Mouse (Mus musculus) telencephalon, adult 2 months (tissue): ENCODE measurements around the gene Fam131a.

Source experiments
- DNase-seq: peaks from one replicate; pipeline ENCODE4 v3.0.0-alpha.2; 2011; ENCODE audit warnings: low read depth, low spot score

The Fam131a gene

DNA sequence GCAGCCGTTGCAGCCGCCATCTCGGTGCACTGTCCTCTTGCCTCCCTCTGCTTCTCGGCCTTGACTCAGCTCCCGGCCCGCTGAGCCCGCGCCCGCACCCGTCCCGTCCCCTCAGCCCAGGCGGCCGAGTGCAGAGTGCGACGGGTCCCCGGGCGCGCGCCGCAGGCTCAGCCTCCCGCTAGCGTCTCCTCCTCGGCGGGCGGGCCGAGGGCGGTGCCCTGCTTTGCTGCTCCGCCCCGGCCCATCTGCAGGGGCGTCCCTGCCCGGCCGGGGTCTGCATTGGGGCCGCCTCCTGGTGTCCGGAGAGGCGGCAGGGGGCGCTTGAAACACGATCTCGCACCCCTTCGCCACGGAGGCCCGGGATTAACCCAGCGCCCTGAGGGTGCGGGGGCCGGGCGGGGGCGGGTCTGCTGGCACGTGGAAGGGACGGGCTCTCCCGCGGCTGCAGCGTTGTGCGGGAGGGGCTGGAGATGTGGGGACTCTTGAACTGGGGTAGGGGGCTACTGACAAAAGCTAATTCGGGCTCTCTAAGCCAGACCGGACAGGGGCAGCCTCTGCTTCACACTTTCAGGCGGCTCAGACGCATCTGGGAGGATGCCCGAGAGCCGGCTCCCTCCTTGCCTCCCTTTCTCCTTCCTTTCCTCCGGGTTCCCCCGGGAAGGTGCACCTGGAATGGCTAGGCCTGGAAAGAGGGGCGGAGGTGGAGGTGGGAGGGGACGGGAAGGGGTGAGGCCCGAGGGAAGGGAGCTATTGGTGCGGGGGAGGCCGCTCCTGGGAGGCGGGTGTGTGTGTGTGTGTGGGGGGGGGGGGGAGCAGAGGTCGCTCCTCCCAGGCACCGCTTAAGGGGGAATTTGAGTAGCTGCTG is 23.2 kb downstream of the Fam131a start:
- no peak for DNase-seq

DNA sequence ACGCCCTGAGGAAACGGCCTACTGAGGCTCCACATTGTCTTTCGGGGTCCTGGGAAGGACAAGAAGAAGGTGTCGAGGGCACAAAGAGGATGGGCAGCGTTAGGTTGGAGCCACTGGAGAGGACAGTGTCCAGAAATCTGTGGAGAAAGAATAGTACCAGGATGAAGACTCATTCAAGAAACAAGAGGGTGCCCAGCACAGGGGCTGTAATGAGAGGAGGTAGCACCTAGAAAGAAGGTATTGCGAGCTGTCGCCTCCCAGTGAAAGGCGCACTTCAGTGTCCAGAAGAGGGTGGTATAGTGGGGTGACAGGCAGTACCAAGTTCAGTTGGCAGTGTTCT is 23.8 kb downstream of the Fam131a start:
- DNase-seq = no peak

DNA sequence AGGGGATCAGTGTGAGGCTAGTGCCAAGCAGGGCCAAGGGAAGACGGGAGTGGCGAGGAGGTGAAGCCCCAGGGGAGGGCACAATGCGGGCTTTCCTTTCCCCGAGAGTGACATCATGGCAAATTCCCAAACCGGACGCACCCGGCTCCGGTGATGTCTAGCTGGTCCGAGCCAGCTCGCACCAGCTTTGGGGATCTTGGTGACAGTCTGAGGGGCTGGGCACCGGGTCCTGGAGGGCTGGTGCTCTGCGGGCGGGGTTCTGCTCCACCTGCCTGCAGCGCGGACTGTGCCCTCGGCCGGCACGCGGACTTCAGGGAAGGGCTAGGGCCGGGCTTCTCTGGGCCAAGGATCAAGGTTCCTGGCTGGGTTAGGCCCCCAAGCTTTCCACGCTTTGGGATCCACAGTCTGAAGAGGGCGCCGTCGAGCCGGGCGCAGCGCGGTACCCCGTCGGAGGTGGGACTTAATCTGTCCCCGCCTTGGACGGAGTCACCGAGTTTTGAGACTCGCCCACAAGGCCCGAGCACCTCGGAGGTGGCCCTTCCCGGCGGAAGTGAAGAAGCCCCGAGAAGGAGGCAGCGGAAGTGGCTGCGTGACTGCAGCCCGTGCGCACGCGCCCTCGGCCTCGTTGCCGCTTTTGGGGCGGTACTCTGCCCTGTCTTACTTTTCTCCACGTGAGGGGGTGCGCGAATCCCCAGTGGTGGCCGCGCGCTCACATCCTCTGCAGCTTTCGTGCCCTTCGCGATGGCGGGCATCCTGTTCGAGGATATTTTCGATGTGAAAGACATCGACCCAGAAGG is 24.3 kb downstream of the Fam131a start, which contains the start of the genes Polr2h and Clcn2:
TSS of gene Polr2h (plus strand) at position 485 of the 797 bp plus-strand sequence.
TSS of gene Clcn2 (minus strand) at position 566 of the 797 bp plus-strand sequence.
- peak; percentile 98 for DNase-seq

DNA sequence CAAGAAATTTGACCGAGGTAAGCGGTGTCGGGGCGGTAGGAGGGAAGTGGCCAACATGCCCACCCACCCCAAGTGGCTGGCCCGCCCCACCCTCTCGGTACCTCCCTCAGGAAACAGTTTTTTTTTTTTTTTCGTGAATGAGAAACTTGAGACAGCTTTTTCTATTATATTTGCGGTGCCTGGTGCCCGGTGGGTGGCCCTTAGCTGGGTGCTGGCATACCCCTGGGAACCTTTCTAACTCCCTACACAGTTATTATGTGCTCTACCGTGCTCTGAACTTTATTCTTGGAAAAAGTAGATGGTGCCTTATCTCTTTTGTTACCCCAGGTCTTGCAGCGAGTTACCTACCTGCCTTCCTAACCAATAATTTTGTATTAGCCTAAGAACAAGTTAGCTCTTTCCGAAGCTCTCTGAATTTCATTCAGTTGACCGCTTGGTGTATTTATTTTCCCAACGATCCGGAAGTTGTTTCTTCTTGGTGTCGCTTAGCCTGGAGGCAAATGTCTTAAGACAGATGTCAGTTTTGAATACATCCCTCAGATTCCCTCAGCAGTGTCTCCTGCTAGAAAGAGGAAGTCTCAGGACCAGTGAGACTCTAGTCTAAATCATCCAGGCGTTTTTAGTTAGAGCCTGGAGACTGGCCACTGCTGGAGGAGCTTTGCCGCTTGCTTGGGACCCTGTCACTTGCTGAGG is 25.1 kb downstream of the Fam131a start:
- no peak for DNase-seq

DNA sequence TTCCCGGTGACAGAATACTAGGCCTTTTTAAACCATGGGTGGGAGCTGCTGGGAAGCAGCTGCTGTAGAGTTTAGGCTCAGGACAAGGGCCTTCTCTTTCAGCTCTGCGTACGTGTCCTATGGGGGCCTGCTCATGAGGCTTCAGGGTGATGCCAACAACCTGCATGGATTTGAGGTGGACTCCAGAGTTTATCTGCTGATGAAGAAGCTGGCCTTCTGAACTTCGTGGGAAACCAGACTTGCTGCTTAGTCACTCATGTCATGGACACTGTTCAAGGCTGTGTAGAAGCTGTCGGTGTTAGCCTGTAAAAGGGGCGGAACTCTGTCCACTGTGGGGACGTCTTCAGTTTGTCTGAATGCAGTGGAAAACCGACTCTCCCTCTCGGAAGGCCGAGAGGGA is 28.8 kb downstream of the Fam131a start:
- no peak for DNase-seq

DNA sequence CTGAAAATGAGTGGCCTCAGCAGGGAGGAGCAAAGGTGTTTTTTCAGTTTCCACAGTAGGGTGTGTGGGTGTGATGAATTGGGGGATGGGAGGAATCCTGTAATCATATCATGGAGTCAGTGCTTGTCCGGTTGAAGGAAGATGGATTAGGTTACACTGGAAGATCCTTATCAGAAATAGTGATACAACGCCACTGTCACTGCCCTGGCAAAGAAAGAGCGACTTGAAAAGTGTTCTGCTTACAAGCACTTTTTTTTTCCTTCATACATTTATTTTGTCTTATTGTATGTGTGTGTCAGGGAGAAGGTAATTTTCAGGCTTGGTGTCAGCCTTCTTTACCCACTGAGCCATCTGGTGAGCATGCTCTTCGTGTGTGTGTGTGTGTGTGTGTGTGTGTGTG is 29.7 kb downstream of the Fam131a start:
- DNase-seq = no peak

DNA sequence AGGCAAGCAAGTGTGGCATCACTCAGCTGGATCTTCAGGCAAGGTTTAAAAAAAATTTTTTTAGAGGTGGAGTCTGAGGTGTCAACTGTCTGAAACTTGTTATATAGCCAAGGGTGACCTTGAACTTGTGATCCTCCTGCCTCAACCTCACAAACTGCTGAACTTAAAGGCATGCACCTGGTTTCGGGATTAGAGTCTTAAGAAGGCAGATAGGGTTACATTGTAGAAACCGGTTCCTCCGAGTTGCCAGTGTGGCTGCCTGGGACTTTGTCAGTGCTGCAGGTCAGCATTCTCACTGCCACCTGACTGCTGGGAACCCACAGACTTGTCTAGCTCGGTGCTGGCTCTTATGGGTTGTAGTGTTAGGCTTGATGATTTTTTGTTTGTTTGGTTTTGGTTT is 30.2 kb downstream of the Fam131a start:
- DNase-seq = no peak

DNA sequence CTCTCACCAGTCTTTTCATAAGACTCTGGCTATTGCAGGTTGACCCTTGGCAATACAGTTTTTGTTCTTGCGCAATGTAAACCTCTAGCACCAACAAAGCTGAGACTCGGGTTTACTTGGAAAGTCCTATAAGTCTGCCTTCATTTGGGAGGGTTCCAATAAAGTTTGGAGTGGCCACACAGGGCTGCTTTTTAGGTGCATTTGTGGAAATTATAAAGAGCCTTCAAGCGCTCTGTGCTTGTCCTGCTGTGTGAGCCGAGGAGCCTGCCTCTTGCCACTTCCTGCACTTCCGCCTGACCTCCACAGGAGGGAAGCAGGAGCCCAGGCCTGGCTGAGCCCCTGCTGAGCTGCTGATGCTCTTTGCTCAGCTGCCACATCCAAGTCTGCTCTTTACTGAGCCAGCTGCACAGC is 31.3 kb downstream of the Fam131a start:
- no peak for DNase-seq

DNA sequence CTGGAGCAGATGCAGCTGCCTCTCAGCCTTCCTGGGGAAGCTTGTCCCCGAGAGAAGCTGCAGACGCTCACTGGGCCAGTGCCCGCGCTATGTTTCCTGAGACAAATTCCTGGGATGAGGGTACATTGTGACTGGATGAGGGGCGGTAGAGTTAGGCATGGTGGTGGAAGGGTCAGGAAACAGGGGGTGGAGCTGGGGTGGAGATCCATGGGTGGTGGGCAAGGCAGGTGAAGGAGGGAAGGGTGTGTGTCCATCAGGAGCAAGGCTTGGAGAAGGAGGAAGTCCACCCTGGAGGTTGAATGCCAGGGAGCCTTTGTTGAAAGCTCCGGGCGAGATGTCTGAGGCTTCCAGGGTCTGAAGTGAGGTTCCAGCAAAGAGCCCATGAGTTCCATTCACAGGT is 32.3 kb downstream of the Fam131a start:
- DNase-seq = no peak

DNA sequence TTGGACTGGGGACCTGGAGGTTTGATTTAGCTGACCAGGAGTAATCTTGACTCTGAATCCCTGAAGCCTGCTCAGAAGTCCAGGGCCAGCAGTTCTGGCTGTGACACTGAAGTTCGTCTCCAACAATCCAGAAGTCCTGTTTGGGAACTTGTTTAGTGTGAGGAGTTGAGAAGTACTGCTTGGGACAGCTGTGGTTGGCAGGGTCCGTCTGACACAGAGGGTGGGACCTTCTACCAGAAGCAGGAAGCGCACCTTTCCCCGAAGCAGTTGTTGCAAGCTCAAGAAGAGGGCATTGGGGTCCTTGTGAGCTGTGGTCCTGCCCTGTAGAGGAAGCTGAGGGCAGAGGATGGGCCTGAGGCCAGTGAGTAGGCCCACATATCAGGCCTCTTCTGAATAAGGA is 32.7 kb downstream of the Fam131a start:
- no peak for DNase-seq

DNA sequence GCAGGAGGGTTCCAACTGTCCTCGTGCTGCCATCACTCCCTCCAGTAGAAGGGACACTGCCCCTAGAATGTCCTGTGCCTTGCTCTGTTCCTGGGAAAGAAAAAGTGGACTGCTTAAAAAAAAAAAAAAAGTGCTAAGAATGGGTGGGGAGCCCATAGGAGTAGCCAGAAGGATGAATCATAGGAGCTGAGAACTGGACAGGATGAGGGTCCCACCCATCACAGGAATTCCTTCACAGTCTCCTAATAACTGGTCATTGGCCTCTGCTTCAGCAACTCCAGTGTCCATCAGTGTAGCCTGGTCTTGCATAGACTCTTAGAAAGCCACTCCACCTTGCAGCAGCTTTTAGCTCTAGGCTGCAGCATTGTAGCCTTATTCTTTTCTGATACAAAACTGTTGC is 33.3 kb downstream of the Fam131a start:
- DNase-seq = no peak

DNA sequence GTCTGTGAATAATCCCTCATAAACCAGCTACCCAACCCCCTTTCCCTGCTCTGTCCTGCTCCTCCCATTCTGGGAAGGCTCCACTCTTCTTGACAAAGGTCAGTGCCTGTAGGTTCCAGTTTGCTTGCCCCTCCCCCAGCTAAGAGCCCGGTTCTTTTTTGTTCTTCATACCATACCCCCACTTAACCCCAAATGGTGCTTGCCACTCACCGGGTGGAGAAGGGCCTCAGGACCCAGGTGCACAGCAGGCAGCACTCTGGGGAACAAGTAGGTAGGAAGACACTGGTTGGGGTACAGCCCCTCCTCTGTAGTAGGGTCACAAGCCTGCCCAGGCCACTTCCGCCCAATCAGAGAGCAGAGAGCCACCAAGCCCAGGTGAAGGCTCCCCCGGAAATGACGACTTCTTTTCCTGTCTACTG is 37.3 kb downstream of the Fam131a start:
- DNase-seq = no peak

DNA sequence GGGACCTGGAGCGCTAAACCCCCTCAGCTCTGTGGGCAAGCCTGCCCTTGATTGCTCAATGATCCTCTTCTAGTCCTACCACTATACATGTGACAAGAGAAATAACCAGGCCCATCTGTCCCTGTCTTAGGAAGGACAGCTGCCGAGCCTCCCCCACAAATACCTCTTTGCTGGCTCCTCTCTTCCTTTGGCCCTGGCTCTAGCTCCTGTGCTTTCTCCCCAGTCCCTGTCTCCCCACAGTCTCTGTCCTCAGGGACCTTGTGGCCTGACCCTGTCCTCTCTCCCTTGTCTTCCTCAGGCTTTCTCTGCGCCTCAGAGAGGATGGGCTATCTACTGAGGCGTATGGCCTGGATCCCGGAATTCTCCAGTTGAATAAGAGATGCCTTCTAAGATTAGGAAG is 38.6 kb downstream of the Fam131a start:
- DNase-seq = peak; percentile 67

DNA sequence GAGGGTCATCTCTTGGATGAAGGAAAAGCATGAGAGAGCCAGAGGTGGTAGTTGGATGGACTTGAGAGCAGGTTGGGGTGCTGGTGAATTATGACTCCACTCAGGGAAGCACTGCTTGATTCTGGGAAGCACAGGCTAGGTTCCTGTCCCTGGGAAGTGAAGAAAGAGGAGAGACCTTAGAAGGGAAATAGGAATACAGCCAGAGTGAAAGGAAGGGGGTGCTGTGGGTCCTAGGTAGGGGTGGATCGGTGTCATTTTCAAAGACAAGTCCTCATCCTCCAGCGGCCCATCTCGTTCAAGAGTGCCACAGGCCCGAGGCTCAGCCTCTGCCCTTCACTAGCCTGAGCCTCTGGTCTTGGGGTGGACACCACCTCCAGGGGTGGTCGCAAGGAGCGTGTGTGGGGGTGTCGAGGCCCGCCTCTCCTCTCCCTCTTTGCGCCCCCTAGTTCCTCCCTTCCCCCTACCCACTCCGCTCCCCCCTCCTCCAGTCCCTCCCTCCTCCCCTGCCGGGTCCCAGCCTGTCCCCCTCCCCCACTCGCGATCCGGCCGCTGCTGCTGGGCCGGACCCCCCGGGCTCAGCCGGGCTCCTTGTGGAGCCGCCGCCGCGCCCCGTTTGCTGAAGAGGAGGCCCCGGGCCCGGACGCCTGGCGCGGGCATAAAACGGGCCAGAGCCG is 39.3 kb downstream of the Fam131a start:
- no peak for DNase-seq

DNA sequence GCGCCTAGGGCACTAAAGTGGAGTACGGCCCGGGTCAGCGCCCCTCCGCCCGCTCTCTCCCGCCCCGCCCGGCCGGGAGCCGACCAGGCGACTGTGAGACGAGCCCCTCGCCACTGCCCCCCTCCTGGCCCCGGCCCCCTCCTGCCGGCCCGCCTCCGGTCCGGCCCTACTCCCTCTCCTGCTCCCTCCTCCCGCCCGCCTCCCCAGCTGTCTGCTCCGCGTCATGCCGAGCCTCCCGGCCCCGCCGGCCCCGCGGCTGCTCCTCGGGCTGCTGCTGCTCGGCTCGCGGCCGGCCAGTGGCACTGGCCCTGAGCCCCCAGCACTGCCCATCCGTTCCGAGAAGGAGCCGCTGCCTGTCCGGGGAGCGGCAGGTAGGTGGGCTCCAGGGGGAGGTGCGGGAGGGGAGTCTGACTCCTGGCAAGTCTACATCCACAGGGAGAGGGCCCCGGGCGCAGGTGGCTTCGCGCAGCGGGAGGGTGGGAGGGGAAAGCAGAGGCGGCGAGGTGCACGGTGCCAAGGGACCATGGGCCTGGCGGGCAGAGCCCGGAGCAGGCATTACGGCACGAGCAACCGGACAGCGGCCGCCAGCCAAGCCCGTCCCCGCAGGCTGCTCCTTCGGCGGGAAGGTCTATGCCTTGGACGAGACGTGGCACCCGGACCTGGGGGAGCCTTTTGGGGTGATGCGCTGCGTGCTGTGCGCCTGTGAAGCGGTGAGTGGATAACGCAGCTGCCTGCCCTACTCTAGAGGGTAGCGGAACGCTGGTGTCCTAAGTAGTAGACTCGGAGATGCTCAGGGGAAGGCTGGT is 40.1 kb downstream of the Fam131a start, which contains the start of gene Chrd:
TSS of gene Chrd (plus strand) at position 203 of the 806 bp plus-strand sequence.
- DNase-seq = no peak

DNA sequence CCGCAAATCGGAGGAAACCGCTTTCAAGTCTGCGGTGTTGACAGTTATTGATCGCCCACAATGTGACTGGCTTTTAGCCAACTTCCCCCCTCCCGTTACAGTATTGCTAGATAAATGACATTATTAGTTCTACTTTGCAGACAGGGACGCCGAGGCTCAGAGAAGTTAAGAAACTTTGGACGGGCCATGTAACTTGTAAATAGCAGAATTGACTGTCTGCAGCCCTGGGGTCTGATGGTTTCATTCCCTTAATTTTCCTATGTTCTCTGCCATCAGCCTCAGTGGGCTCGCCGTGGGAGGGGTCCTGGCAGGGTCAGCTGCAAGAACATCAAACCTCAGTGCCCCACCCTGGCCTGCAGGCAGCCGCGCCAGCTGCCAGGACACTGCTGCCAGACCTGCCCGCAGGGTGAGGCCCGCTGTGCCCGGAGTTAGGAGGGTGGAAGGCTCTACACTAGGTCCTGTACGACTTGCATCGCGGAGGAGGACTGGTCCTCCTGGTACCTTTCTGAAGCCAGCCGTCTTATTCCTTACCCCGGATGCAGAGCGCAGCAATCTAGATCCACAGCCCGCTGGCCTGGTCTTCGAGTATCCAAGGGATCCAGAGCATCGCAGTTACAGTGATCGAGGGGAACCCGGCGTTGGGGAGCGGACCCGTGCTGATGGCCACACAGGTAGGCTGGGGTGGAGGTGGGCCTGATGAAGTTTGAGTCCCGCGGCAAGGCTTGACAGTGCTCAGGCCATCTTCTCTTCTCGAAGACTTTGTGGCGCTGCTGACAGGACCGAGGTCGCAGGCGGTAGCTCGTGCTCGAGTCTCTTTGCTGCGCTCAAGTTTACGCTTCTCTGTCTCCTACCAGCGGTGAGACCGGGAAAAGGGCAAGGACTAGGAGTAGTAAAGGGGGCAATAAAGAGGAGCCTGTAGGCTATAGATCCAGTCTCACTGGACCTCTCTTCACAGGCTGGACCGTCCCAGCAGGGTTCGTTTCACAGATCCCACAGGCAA is 41.0 kb downstream of the Fam131a start, which contains the start of gene Thpo:
TSS of gene Thpo (minus strand) at position 781 of the 1,000 bp plus-strand sequence.
- no peak for DNase-seq

DNA sequence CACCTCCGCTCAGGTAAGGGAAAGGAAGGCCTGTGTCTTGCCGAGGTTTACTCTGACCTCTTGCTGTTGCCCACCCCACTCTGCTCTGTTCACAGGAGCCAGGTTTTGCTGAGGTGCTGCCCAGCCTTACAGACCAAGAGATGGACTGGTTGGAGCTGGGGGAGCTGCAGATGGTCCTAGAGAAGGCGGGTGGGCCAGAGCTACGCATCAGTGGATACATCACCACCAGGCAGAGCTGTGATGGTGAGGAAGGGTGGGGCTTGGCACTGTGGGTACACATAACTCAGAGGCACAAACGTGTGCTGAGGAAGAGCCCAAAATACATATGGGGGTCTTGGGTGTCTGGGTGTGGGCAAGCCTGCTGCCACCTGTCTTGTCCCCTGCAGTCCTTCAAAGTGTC is 42.6 kb downstream of the Fam131a start:
- DNase-seq = no peak

DNA sequence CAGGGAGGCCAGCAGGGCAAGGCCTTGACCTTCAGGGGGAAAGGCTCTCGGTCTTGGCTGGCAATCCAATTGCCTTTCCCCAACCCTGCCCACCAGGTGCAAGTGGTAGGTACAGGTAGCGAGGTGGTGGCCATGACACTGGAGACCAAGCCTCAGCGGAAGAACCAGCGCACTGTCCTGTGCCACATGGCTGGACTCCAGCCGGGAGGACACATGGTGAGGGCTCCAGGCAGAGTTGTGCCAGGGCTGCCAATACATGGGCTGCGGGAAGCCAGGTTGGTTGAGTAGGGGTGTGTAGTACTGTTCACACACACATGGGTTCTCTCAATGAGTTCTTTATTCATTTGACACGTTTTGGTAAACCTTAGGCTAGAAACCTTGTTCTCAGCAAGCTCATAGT is 43.1 kb downstream of the Fam131a start:
- no peak for DNase-seq

DNA sequence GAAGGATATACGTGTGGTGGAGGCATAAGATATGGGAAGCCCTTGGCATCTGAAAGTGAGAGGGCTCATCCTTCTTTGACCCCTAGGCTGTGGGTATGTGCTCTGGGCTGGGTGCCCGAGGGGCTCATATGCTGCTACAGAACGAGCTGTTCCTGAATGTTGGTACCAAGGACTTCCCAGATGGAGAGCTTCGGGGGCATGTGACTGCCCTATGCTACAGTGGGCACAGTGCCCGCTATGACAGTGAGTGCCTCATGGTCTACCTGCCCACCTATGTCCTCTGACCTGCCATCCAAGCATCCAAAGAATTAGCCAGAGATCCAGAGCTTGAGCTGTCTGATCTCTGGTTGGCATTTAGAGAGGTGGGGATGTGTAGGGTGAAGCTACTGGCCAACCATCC is 43.8 kb downstream of the Fam131a start:
- DNase-seq = no peak
